Mouse (Mus musculus) kidney, embryonic 16.5 days (tissue): ENCODE measurements around the gene Samd4. TPM values are rescaled to one million over a fixed set of nuclear protein-coding genes. Genes with fewer than 3 reads are reported as not detected.

Source experiments
- ATAC-seq: fragments of 200-750 bp; cut with Nextera tagmentation; 2 replicates; pipeline ENCODE4 v1.8.0; 2017; ENCODE audit warnings: moderate TSS enrichment; ENCODE audit not compliant: low FRiP score, low TSS enrichment
- H3K27ac ChIP-seq: fragments of 300-500 bp; sonication (generic); 2 replicates; pipeline ENCODE4 v1.5.1; 2014; ENCODE audit warnings: low read length
- H3K27me3 ChIP-seq: fragments of 300-500 bp; sonication (generic); 2 replicates; pipeline ENCODE4 v1.6.1; 2014; ENCODE audit warnings: low read length, control low read depth, mixed read lengths; ENCODE audit not compliant: insufficient read depth
- H3K36me3 ChIP-seq: fragments of 300-500 bp; sonication (generic); 2 replicates; pipeline ENCODE4 v1.6.1; 2014; ENCODE audit warnings: low read length, control low read depth, mixed read lengths; ENCODE audit not compliant: insufficient read depth
- H3K4me1 ChIP-seq: fragments of 300-500 bp; sonication (generic); 2 replicates; pipeline ENCODE4 v1.6.1; 2014; ENCODE audit warnings: low read length, control low read depth, mixed read lengths; ENCODE audit not compliant: insufficient read depth
- H3K4me2 ChIP-seq: fragments of 300-500 bp; sonication (generic); replicated peaks from 2 replicates; pipeline ENCODE4 v1.6.1; 2014; ENCODE audit warnings: low read depth, low read length
- H3K4me3 ChIP-seq: fragments of 300-500 bp; sonication (generic); 2 replicates; pipeline ENCODE4 v1.5.1; 2014; ENCODE audit warnings: mild to moderate bottlenecking, low read length
- H3K9ac ChIP-seq: fragments of 300-500 bp; sonication (generic); replicated peaks from 2 replicates; pipeline ENCODE4 v1.6.1; 2014; ENCODE audit warnings: low read length
- H3K9me3 ChIP-seq: fragments of 300-500 bp; sonication (generic); 2 replicates; pipeline ENCODE4 v1.6.1; 2016; ENCODE audit warnings: low read length, control low read depth
- WGBS: fragments of 180-500 bp; shearing (Covaris S2); extraction: QIAGEN DNeasy Blood & Tissue Kit; methylation state at CpG from one replicate; pipeline ENCODE4 v1.1.7; 2014; 5-methylcytosine and 5-hydroxymethylcytosine counted together
- polyA plus RNA-seq: library from polyadenylated mRNA; unstranded; fragments of >200 nt; fragmentation: Nextera tagmentation; extraction: Ambion mirVana; gene quantifications from 2 replicates; pipeline ENCODE4 v1.2.1, GENCODE M21; 2015

The Samd4 gene
- polyA plus RNA-seq, 1 experiment from 2014 or later: 4.6 TPM

GRCm38 (mm10) chr14:47086743-47087142 lies 204.1 kb downstream of the Samd4 start:
- Histone ChIP-seq H3K4me3 (peak overlapping the region; percentile 37), H3K36me3 (no peaks in the 10 kb centered on the region), H3K9ac (peak overlapping the region; percentile 61), H3K9me3 (no peaks in the 10 kb centered on the region), H3K27ac (no peak overlapping the region), H3K27me3 (no peaks in the 10 kb centered on the region), H3K4me1 (peaks cover 6% of the 10 kb centered on the region; the same call in 1 of the 2 replicates), H3K4me2 (peak overlapping the region; percentile 75)
- peak; percentile 78 for ATAC-seq
- 3% methylated on average over 16 of the region's 16 CpGs for WGBS

- Histone ChIP-seq H3K9ac (peak overlapping the region; percentile 61), H3K27me3 (no peaks in the 10 kb centered on the region), H3K4me2 (peak overlapping the region; percentile 75), H3K36me3 (no peaks in the 10 kb centered on the region), H3K4me1 (peaks cover 6% of the 10 kb centered on the region; the same call in 1 of the 2 replicates), H3K27ac (no peak overlapping the region), H3K9me3 (no peaks in the 10 kb centered on the region), H3K4me3 (peak overlapping the region; percentile 37)
- 31% methylated on average over 5 of the region's 5 CpGs for WGBS
- peak; percentile 36 for ATAC-seq
These were observed 204.5 kb downstream of the Samd4 start for GRCm38 (mm10) chr14:47087182-47087581.

DNA sequence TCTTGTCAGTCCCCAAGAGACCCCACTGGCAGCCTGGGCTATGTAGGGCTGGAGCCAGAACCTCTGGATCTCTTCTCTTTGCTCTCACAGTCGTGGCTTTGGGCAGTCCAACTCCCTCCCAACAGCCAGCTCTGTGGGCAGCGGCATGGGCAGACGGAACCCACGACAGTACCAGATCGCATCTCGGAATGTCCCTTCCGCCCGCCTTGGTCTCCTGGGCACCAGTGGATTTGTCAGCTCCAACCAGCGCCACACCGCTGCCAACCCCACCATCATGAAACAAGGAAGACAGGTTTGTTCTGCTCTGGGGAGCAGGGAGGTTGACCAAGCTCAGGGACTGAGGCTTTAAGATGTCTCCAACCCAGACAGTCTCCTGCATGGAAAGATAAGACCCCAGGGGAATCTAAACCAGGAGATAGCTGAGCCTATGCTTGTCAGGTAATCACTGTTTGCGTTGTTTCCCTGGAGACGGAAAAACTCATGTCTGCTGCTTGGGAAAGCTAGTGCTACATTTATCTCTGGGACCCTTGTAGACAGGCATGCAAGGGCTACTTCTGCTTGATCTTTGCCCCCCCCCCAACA lies 205.1 kb downstream of the Samd4 start:
- no peaks in the 10 kb centered on the region for H3K27me3 ChIP-seq
- H3K9ac ChIP-seq: no peak overlapping the region
- no peaks in the 10 kb centered on the region for H3K36me3 ChIP-seq
- no peak for ATAC-seq
- 91% methylated on average over 12 of the region's 12 CpGs for WGBS
- no peaks in the 10 kb centered on the region for H3K9me3 ChIP-seq
- H3K4me2 ChIP-seq: no peak overlapping the region
- no peak overlapping the region for H3K27ac ChIP-seq
- no peak overlapping the region for H3K4me3 ChIP-seq
- peaks cover 6% of the 10 kb centered on the region; the same call in 1 of the 2 replicates for H3K4me1 ChIP-seq

GRCm38 (mm10) chr14:47088339-47088738 lies 205.7 kb downstream of the Samd4 start:
- no peaks in the 10 kb centered on the region for H3K36me3 ChIP-seq
- WGBS: 35% methylated on average over 1 of the region's 1 CpGs

DNA sequence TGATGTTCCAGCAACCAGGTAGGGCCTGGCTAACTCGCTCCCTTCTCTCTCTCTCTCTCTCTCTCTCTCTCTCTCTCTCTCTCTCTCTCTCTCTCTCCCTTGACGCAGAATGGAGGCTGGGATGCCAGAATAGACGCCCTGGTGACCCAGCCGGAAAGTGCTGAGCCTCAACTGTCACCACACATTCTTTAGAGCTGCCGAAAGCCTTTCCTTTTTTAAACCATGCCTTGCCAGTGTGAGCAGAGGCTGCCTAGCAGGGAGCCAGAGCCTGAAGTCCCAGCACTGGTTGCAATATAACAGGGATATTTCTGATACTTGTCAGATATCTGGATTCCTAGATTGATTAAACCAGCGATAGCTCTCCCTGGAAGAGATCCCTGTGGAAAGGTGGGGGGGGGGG lies 206.5 kb downstream of the Samd4 start:
- no peak overlapping the region for H3K27ac ChIP-seq
- ATAC-seq: no peak
- H3K4me3 ChIP-seq: no peak overlapping the region
- H3K36me3 ChIP-seq: no peaks in the 10 kb centered on the region
- no peaks in the 10 kb centered on the region for H3K27me3 ChIP-seq
- no peaks in the 10 kb centered on the region for H3K9me3 ChIP-seq
- no peak overlapping the region for H3K4me2 ChIP-seq
- no peak overlapping the region for H3K9ac ChIP-seq
- WGBS: 82% methylated on average over 6 of the region's 6 CpGs
- peaks cover 14% of the 10 kb centered on the region; the same call in 1 of the 2 replicates for H3K4me1 ChIP-seq

More at GRCm38 (mm10) chr14:47088339-47088738, 205.7 kb downstream of the Samd4 start:
- Histone ChIP-seq H3K9ac (no peak overlapping the region), H3K4me2 (no peak overlapping the region), H3K9me3 (no peaks in the 10 kb centered on the region), H3K4me1 (peaks cover 9% of the 10 kb centered on the region; the same call in 1 of the 2 replicates), H3K27ac (no peak overlapping the region), H3K27me3 (no peaks in the 10 kb centered on the region), H3K4me3 (no peak overlapping the region)
- no peak for ATAC-seq

DNA sequence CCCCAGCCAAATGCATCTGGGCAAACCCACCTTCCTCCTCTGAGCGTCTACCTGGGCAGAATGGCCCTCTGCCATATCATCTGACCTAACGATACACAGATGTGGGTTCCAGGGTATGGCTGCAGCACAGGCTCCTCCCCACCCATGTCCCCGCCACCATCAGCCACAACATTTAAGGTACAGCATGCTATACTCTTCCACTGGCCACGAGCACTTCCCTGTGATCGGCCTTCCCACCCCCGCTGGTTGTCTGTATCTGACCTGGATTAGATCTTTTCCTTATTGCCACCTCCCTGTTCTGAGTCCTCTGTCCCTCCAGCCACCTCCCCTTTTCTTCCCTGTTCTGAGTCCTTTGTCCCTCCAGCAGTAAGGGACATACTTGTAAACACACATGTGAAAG lies 209.3 kb downstream of the Samd4 start:
- Histone ChIP-seq H3K4me1 (peaks cover 12% of the 10 kb centered on the region; the same call in 1 of the 2 replicates), H3K4me2 (no peak overlapping the region), H3K4me3 (no peak overlapping the region), H3K9me3 (no peaks in the 10 kb centered on the region), H3K27ac (no peak overlapping the region), H3K36me3 (0 out of 2 replicates have a peak, but pooled peaks cover 1% of the 10 kb centered on the region), H3K9ac (no peak overlapping the region), H3K27me3 (no peaks in the 10 kb centered on the region)
- 97% methylated on average over 6 of the region's 6 CpGs for WGBS
- no peak for ATAC-seq

- no peak overlapping the region for H3K27ac ChIP-seq
- H3K4me2 ChIP-seq: peak overlapping the region; percentile 35; the same call in 1 of the 2 replicates
- ATAC-seq: no peak
- H3K9ac ChIP-seq: no peak overlapping the region
- H3K4me3 ChIP-seq: no peak overlapping the region
- no peaks in the 10 kb centered on the region for H3K27me3 ChIP-seq
- no peaks in the 10 kb centered on the region for H3K9me3 ChIP-seq
- WGBS: 31% methylated on average over 16 of the region's 16 CpGs
- 0 out of 2 replicates have a peak, but pooled peaks cover 2% of the 10 kb centered on the region for H3K36me3 ChIP-seq
- H3K4me1 ChIP-seq: peaks cover 8% of the 10 kb centered on the region; the same call in 1 of the 2 replicates
These were observed 210.7 kb downstream of the Samd4 start for GRCm38 (mm10) chr14:47093355-47093792.

DNA sequence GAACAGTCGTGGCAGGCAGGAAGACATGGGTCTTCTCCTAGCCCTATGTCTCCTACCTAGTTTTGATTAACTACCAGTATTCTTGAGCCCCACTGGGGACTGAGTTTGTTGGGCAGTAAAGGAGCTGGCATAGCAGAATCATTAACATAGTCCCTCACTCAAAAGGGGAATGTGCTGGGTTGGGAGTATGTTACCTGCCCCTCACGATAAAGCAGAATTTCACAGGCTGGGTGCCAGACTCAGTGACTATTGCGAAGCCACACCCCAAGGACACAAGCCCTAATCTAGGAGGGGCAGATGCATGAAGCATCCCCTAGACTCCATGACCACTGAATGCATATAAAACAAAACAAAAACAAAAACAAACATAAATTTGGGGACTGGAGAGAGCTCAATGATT lies 212.4 kb downstream of the Samd4 start:
- Histone ChIP-seq H3K4me3 (no peak overlapping the region), H3K4me2 (no peak overlapping the region)
- ATAC-seq: no peak

GRCm38 (mm10) chr14:47096357-47096756 lies 213.7 kb downstream of the Samd4 start:
- no peak for ATAC-seq
- 89% methylated on average over 5 of the region's 5 CpGs for WGBS

More for the DNA sequence above, 212.4 kb downstream of the Samd4 start:
- Histone ChIP-seq H3K36me3 (0 out of 2 replicates have a peak, but pooled peaks cover 2% of the 10 kb centered on the region), H3K9ac (no peak overlapping the region), H3K9me3 (no peaks in the 10 kb centered on the region), H3K27me3 (no peaks in the 10 kb centered on the region), H3K27ac (no peak overlapping the region), H3K4me1 (peaks cover 8% of the 10 kb centered on the region; the same call in 1 of the 2 replicates)
- 93% methylated on average over 3 of the region's 3 CpGs for WGBS

More at GRCm38 (mm10) chr14:47096357-47096756, 213.7 kb downstream of the Samd4 start:
- Histone ChIP-seq H3K27ac (no peak overlapping the region), H3K4me1 (peaks cover 8% of the 10 kb centered on the region; the same call in 1 of the 2 replicates), H3K4me3 (no peak overlapping the region), H3K9me3 (no peaks in the 10 kb centered on the region), H3K36me3 (0 out of 2 replicates have a peak, but pooled peaks cover 2% of the 10 kb centered on the region), H3K9ac (no peak overlapping the region), H3K4me2 (no peak overlapping the region), H3K27me3 (no peaks in the 10 kb centered on the region)
